Mouse (Mus musculus) neural tube, embryonic 11.5 days (tissue): Measurements from ENCODE around the gene Mras. TPM values are rescaled to one million over a fixed set of nuclear protein-coding genes. Genes with fewer than 3 reads are reported as not detected.
A peak's percentile ranks its signal among the peaks of the same experiment; 100 is the strongest.

Experiments used
- ATAC-seq: fragments of 200-750 bp; cut with Nextera tagmentation; 2 replicates; pipeline ENCODE4 v1.8.0; 2017; ENCODE audit warnings: moderate number of reproducible peaks, mild to moderate bottlenecking, moderate TSS enrichment, moderate library complexity; ENCODE audit not compliant: insufficient read depth, low FRiP score, low TSS enrichment
- DNase-seq: peaks from one replicate; pipeline ENCODE4 v3.0.0-alpha.2; 2015; ENCODE audit warnings: low spot score
- H3K27ac ChIP-seq: fragments of 300-500 bp; sonication (generic); 2 replicates; pipeline ENCODE4 v1.5.1; 2014; ENCODE audit warnings: low read depth, mild to moderate bottlenecking, low read length
- H3K27me3 ChIP-seq: fragments of 300-500 bp; sonication (generic); 2 replicates; pipeline ENCODE4 v1.6.1; 2014; ENCODE audit warnings: mild to moderate bottlenecking, low read length, mixed read lengths; ENCODE audit not compliant: control insufficient read depth, insufficient read depth
- H3K36me3 ChIP-seq: fragments of 300-500 bp; sonication (generic); 2 replicates; pipeline ENCODE4 v1.6.1; 2014; ENCODE audit warnings: mild to moderate bottlenecking, low read length, moderate library complexity, mixed read lengths; ENCODE audit not compliant: control insufficient read depth, insufficient read depth
- H3K4me1 ChIP-seq: fragments of 300-500 bp; sonication (generic); 2 replicates; pipeline ENCODE4 v1.6.1; 2014; ENCODE audit warnings: low read length, mixed read lengths; ENCODE audit not compliant: control insufficient read depth, insufficient read depth
- H3K4me2 ChIP-seq: fragments of 300-500 bp; sonication (generic); 2 replicates; pipeline ENCODE4 v1.6.1; 2014; ENCODE audit warnings: low read depth, mild to moderate bottlenecking, moderate library complexity
- H3K4me3 ChIP-seq: fragments of 300-500 bp; sonication (generic); 2 replicates; pipeline ENCODE4 v1.5.1; 2014; ENCODE audit warnings: low read depth, low read length
- H3K9ac ChIP-seq: fragments of 300-500 bp; sonication (generic); 2 replicates; pipeline ENCODE4 v1.6.1; 2014; ENCODE audit warnings: mild to moderate bottlenecking, low read length
- H3K9me3 ChIP-seq: fragments of 300-500 bp; sonication (generic); 2 replicates; pipeline ENCODE4 v1.6.1; 2016; ENCODE audit warnings: low read length; ENCODE audit not compliant: control insufficient read depth
- WGBS: fragments of 180-500 bp; shearing (Covaris S2); extraction: QIAGEN DNeasy Blood & Tissue Kit; methylation state at CpG from one replicate; pipeline ENCODE4 v1.1.7; 2014; 5-methylcytosine and 5-hydroxymethylcytosine counted together
- polyA plus RNA-seq: library from polyadenylated mRNA; unstranded; fragments of >200 nt; fragmentation: Nextera tagmentation; extraction: Ambion mirVana; gene quantifications from 2 replicates; pipeline ENCODE4 v1.2.1, GENCODE M21; 2014

The Mras gene
- polyA plus RNA-seq, 1 experiment from 2014 or later, result 17.5 TPM

DNA sequence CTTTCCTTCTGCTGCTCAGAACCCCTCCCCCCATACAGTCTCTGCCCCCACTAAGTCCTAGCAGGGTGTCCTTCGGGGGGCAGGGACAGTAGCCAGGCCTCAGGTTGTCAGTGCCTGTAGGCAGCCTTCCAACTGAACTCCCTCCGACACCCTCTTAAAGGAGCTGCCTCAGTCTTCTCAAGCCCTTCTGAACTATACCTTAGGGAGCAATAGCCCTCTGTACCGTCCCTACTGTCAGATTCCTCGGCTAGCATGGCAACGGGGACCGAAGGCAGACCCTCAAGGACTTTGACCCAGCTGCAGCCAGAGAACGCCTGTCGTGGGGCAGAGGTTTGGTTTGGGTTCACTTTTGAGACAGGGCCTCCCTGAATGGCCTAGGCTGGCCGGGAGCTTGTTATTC is 11.9 kb downstream of the Mras start:
- ATAC-seq, result no peak
- Histone ChIP-seq H3K36me3 (no peaks in the 10 kb centered on the region), H3K9me3 (no peaks in the 10 kb centered on the region), H3K9ac (no peak overlapping the region), H3K4me3 (no peak overlapping the region), H3K4me2 (no peak overlapping the region), H3K27ac (no peak overlapping the region), H3K4me1 (peaks cover 4% of the 10 kb centered on the region; the same call in 1 of the 2 replicates), H3K27me3 (no peaks in the 10 kb centered on the region)
- 62% methylated on average over 9 of the region's 9 CpGs for WGBS
- DNase-seq, result peak; percentile 5

DNA sequence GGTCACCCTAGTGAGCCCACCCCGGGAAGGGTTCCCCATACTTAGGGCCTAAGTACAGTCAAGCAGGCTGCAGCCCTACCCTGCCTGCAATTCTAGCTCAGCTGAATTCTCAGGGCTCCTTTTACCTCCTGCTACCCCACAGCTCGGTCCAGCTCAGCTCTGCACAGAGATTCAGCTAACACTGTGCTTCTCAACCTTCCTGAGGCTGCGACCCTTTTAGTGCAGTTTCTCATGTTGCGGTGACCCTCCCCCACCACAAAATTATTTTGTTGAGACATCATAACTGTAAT is 12.7 kb downstream of the Mras start:
- Histone ChIP-seq H3K9me3 (no peaks in the 10 kb centered on the region), H3K4me3 (no peak overlapping the region), H3K4me2 (no peak overlapping the region), H3K9ac (no peak overlapping the region), H3K27me3 (no peaks in the 10 kb centered on the region), H3K4me1 (peaks cover 4% of the 10 kb centered on the region; the same call in 1 of the 2 replicates), H3K27ac (no peak overlapping the region), H3K36me3 (no peaks in the 10 kb centered on the region)
- no peak for ATAC-seq
- DNase-seq, result no peak
- 70% methylated on average over 4 of the region's 4 CpGs for WGBS

DNA sequence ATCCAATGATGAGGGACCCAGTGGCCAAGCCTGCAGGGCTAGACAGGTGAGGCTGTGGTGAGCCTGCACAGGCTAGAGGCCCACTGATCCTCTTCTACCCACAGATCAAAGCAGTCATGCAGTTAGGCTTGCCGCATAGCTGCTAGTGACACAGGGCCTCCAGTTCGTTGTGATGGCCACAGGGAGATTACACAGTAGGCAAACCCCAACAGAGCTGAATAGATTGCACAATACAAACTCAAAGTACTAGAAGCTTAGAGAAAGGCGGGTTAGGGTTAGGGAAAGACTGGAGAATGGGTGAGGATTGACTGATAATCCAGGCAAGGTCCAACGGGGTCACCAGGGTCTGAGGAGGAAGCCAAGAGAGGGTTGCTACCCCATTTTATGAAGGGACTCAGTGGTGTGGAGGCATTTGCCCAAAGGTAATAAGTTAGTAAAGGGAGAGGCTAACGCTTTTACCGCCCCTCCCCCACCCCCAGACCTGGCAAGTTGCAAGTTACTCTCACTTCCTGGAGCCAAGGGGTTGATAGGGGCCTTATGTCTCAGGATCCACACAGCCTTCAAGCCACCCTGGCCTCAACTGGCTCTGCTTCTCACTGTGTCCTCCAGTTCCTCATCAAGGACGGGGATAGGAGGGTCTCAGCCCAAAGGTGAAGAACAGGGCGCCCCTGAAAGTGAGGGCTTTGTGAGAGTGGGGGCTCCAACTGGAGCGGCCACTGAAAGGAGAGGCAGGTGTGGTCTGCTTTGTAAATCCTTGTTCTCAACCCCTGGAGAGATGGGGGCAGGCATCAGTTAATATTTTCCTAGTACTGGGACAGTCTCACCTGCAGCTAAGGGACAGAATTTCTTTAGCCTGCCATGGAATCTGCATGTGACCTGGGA is 13.2 kb downstream of the Mras start:
- DNase-seq (no peak), ATAC-seq (no peak)
- H3K27ac ChIP-seq, result no peak overlapping the region
- H3K9ac ChIP-seq, result no peak overlapping the region
- H3K36me3 ChIP-seq, result no peaks in the 10 kb centered on the region
- 76% methylated on average over 9 of the region's 9 CpGs for WGBS
- H3K9me3 ChIP-seq, result no peaks in the 10 kb centered on the region
- H3K4me3 ChIP-seq, result no peak overlapping the region
- no peaks in the 10 kb centered on the region for H3K27me3 ChIP-seq
- H3K4me1 ChIP-seq, result peaks cover 4% of the 10 kb centered on the region; the same call in 1 of the 2 replicates
- H3K4me2 ChIP-seq, result no peak overlapping the region

DNA sequence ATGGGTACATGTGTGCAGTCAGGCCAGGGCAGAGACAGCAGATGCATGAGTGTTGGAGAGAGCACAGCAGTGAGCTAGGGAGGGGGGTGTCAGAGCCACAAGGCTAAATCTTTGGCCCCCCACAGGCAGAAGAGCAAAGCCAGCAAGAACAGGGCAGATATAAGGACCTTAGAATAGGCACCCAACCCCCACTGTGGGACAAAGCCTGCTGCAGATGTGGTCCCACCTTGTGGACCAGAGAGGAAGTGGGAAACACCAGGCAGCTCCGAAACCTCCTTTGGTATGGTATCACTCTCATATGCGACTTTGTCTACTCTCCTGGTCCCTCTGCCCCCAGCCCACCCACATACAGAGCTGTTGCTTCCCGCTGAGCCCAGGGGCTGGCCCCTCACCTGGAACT is 15.3 kb downstream of the Mras start:
- Histone ChIP-seq H3K27ac (no peak overlapping the region), H3K4me1 (peaks cover 4% of the 10 kb centered on the region; the same call in 1 of the 2 replicates), H3K27me3 (no peaks in the 10 kb centered on the region), H3K36me3 (no peaks in the 10 kb centered on the region), H3K9ac (no peak overlapping the region), H3K4me2 (no peak overlapping the region), H3K4me3 (no peak overlapping the region), H3K9me3 (no peaks in the 10 kb centered on the region)
- 72% methylated on average over 3 of the region's 3 CpGs for WGBS
- no peak for DNase-seq
- no peak for ATAC-seq

DNA sequence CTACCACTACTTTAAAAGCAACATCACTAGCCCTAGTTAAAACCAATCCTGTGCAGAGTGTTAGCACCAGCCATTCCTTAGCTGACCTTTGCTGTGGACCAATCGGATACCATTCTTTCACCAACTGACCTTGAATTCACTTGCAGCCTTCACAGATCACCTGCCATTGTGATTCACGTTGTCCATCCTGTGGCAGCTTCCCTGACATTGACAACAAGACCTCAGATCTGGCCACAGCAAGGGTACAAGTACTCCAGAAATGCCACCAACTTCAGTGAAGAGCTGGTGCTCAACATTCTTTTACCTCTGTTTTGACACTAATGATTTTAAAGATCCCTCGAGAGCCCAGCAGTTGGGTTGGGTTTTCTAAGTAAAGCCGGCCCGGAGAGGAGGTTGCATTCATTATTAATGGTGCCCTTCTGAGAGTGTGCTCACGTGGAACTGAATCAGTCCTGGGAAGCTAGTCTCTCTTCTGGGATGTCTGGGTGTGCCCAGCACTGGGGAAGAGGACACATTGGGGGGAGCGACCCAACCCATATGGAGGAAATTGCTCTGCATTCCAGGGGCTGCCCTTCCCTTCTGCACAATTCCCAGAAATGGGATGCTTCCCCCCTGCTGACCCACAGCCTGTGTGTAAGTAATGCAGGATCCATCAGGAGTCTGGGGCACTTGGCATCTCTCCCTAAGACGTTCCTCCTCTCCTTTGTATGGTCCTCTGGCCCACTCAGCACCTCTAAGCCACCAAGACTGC is 17.1 kb downstream of the Mras start:
- Histone ChIP-seq H3K4me2 (no peak overlapping the region), H3K9me3 (no peaks in the 10 kb centered on the region), H3K36me3 (no peaks in the 10 kb centered on the region), H3K4me3 (no peak overlapping the region), H3K4me1 (no peaks in the 10 kb centered on the region), H3K9ac (no peak overlapping the region), H3K27me3 (no peaks in the 10 kb centered on the region), H3K27ac (no peak overlapping the region)
- DNase-seq (no peak), ATAC-seq (no peak)
- 78% methylated on average over 8 of the region's 8 CpGs for WGBS

DNA sequence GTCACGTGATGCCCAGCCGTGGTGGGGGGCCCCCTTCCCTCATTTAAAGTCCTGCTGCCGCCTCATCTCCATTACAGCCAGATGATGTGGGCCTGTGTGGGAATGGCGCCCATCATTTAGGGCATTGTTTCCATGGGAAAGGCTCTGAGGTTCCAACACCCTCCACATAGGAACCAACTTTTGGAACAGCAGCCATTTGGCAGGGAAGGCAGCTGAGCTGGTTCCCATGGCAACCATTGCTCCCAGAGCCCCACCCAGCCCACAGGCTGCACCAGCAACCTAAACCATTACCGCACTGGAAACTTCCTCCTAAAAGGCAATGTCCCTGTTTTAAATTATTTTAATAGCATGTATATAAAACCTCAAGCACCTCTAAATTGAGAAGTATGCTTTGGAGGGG is 18.8 kb downstream of the Mras start:
- H3K27ac ChIP-seq, result no peak overlapping the region
- no peaks in the 10 kb centered on the region for H3K27me3 ChIP-seq
- no peak overlapping the region for H3K9ac ChIP-seq
- no peaks in the 10 kb centered on the region for H3K36me3 ChIP-seq
- H3K4me3 ChIP-seq, result no peak overlapping the region
- WGBS, result 53% methylated on average over 5 of the region's 5 CpGs
- DNase-seq (no peak), ATAC-seq (no peak)
- no peaks in the 10 kb centered on the region for H3K9me3 ChIP-seq
- H3K4me2 ChIP-seq, result no peak overlapping the region
- no peaks in the 10 kb centered on the region for H3K4me1 ChIP-seq

DNA sequence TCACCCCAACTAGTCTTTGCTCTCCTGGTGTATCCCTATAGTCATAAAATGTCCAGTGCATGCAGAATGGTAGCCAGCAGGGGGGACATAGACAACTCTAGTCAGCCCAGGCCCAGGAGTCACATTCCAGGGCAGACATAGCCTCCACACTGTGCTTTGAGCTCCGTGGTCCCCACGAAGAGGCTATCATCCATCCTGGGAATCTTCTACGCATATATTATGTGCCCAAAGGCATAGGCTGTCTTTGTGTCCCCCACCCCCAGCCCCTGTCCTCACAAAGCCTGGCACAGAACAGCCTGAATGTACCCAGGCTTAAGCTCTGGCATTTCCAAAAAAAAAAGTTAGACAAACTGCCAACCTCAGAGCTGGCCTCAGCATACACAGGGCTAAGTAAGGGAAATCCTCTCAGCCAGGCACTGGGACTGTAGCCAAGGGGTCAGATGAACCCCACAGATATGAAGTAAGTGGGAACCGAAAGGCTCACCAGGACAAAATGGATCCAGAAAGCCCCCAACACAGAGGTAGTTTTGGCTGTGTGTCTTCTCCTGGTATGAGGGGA is 19.8 kb downstream of the Mras start:
- Histone ChIP-seq H3K27me3 (no peaks in the 10 kb centered on the region), H3K27ac (no peak overlapping the region), H3K9me3 (no peaks in the 10 kb centered on the region), H3K4me2 (no peak overlapping the region), H3K4me3 (no peak overlapping the region), H3K4me1 (no peaks in the 10 kb centered on the region), H3K36me3 (no peaks in the 10 kb centered on the region), H3K9ac (no peak overlapping the region)
- WGBS, result 79% methylated on average over 4 of the region's 4 CpGs
- DNase-seq, result no peak
- no peak for ATAC-seq

DNA sequence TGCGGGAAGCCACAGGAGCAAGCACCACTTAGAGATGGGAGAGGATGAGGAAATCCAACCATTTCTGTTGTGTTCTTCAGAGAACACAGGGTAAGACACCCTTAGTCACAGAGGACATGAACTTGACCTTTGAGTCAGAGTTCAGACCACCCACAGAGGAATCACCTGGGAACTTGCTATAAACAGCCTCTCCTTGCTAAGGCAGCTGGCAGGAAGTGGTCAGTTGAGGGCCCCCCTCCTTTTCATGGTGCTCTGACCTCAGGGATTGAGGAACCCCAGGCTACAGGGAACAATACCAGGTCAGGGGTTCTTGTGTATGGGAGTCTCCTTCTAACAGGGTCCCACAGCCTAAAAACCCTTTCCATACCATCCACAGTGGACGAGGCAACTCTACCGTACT is 20.4 kb downstream of the Mras start:
- H3K27ac ChIP-seq, result no peak overlapping the region
- ATAC-seq (no peak), DNase-seq (no peak)
- H3K9ac ChIP-seq, result no peak overlapping the region
- H3K27me3 ChIP-seq, result no peaks in the 10 kb centered on the region
- H3K4me2 ChIP-seq, result no peak overlapping the region
- no peak overlapping the region for H3K4me3 ChIP-seq
- H3K4me1 ChIP-seq, result no peaks in the 10 kb centered on the region
- H3K36me3 ChIP-seq, result no peaks in the 10 kb centered on the region
- WGBS, result 88% methylated on average over 3 of the region's 3 CpGs
- no peaks in the 10 kb centered on the region for H3K9me3 ChIP-seq
